Mouse (Mus musculus) myocyte (in vitro differentiated cells): Measurements from ENCODE around the gene Pip4p1. TPM values are rescaled to one million over a fixed set of nuclear protein-coding genes. Genes with fewer than 3 reads are reported as not detected.
"Not testable (repeated sequence)": the region's sequence is repeated elsewhere in the genome, so short reads cannot be mapped to it uniquely, and the experiment has no call there.

Experiments
- H3K27me3 ChIP-seq: one replicate; pipeline ENCODE4 v1.6.1; 2011; ENCODE audit not compliant: control insufficient read depth, insufficient read depth, insufficient read length
- H3K36me3 ChIP-seq: one replicate; pipeline ENCODE4 v1.6.1; 2011; ENCODE audit not compliant: control insufficient read depth, insufficient read depth
- H3K4me2 ChIP-seq: one replicate; pipeline ENCODE4 v1.6.1; 2011; ENCODE audit warnings: low read depth, control low read depth
- H3K4me3 ChIP-seq: one replicate; pipeline ENCODE4 v1.5.1; 2011; ENCODE audit warnings: mild to moderate bottlenecking, control low read depth, moderate library complexity
- H3K79me2 ChIP-seq: one replicate; pipeline ENCODE4 v1.6.1; 2011; ENCODE audit not compliant: control insufficient read depth, insufficient read depth
- H3ac ChIP-seq: one replicate; pipeline ENCODE4 v1.6.1; 2011; ENCODE audit not compliant: control insufficient read depth, insufficient read length
- CEBPB ChIP-seq: IDR thresholded peaks from 2 replicates; pipeline ENCODE4 v1.6.1; 2011; ENCODE audit warnings: mild to moderate bottlenecking, moderate library complexity; ENCODE audit not compliant: poor library complexity, insufficient read depth, severe bottlenecking
- E2F4 ChIP-seq: IDR thresholded peaks from one replicate; pipeline ENCODE4 v1.6.1; 2011; ENCODE audit warnings: mild to moderate bottlenecking, control low read depth, moderate library complexity; ENCODE audit not compliant: insufficient read depth
- MAX ChIP-seq: IDR thresholded peaks from one replicate; pipeline ENCODE4 v1.6.1; 2011; ENCODE audit warnings: low read depth, mild to moderate bottlenecking, control low read depth
- MYOD1 ChIP-seq, 3 experiments: IDR thresholded peaks; one replicate each; pipeline ENCODE4 v1.6.1; 2011; ENCODE audit warnings: control low read depth in 2 of 3, low read depth in 2 of 3, mild to moderate bottlenecking in 2 of 3, moderate library complexity in 1 of 3; ENCODE audit not compliant: insufficient read length in 2 of 3, control insufficient read depth in 1 of 3
- MYOG ChIP-seq, 3 experiments: IDR thresholded peaks; one replicate each; pipeline ENCODE4 v1.6.1; 2011; ENCODE audit warnings: control low read depth in 2 of 3, low read depth in 2 of 3, mild to moderate bottlenecking in 2 of 3; ENCODE audit not compliant: insufficient read length in 2 of 3, control insufficient read depth in 1 of 3, insufficient read depth in 1 of 3
- POLR2A ChIP-seq: IDR thresholded peaks from one replicate; pipeline ENCODE4 v1.6.1; 2011; ENCODE audit warnings: low read depth, mild to moderate bottlenecking, control low read depth, moderate library complexity; ENCODE audit not compliant: insufficient read length
- POLR2AphosphoS2 ChIP-seq: IDR thresholded peaks from one replicate; pipeline ENCODE4 v1.6.1; 2011; ENCODE audit warnings: low read depth, control low read depth; ENCODE audit not compliant: insufficient read length
- REST ChIP-seq: IDR thresholded peaks from one replicate; pipeline ENCODE4 v1.6.1; 2011; ENCODE audit warnings: mild to moderate bottlenecking, control low read depth, moderate library complexity; ENCODE audit not compliant: insufficient read depth, insufficient read length
- SRF ChIP-seq: IDR thresholded peaks from one replicate; pipeline ENCODE4 v1.6.1; 2011; ENCODE audit warnings: low read depth; ENCODE audit not compliant: control insufficient read depth, insufficient read length
- TCF12 ChIP-seq: IDR thresholded peaks from one replicate; pipeline ENCODE4 v1.6.1; 2011; ENCODE audit warnings: mild to moderate bottlenecking, control low read depth; ENCODE audit not compliant: poor library complexity, insufficient read depth, severe bottlenecking
- TCF3 ChIP-seq: IDR thresholded peaks from one replicate; pipeline ENCODE4 v1.6.1; 2011; ENCODE audit warnings: low read depth, control low read depth; ENCODE audit not compliant: insufficient read length
- USF1 ChIP-seq: IDR thresholded peaks from one replicate; pipeline ENCODE4 v1.6.1; 2011; ENCODE audit warnings: low read depth, mild to moderate bottlenecking, control low read depth, moderate library complexity
- polyA plus RNA-seq: library from polyadenylated mRNA; unstranded; fragments of >200 nt; fragmentation: generic; extraction: Trizol; gene quantifications from one replicate; pipeline ENCODE4 v1.2.1, GENCODE M21; 2012; ENCODE audit warnings: missing spikeins

Pip4p1 gene
- polyA plus RNA-seq, 1 experiment = 71.3 TPM

DNA sequence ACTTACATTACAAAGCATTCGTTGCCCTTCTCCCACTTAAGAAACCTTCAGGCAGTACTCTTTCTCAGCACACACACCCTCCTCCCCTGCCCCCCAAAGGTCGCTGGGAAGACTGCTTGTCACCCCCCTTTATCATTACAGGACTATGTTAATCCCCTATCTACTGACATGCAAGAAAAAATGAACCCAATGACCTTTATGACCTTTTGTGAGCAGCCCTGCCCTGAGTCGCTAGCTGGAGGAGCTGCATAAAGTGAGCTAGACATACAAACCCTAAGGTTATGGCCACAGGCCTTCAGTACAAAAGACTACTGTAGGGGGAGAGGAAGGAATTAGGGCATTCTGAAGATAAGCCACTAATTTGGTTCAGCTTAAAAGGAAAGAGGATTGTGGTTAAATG lies 19.3 kb downstream of the Pip4p1 start:
- Histone ChIP-seq H3K4me2 (no peak overlapping the region), H3K27me3 (no peaks in the 10 kb centered on the region), H3K79me2 (no peaks in the 10 kb centered on the region), H3K4me3 (no peak overlapping the region), H3ac (no peak overlapping the region), H3K36me3 (peaks cover 12% of the 10 kb centered on the region)
- TF ChIP-seq MAX (no peak), CEBPB (no peak), E2F4 (no peak), MYOD1 (IDR thresholded peaks at IDR 0.05; ENCODE audit: control insufficient read depth in 1 of 3, insufficient read length in 2 of 3, low read depth in 2 of 3) (no peak), TCF3 (no peak), USF1 (no peak), POLR2AphosphoS2 (no peak), POLR2A (no peak), MYOG (IDR thresholded peaks at IDR 0.05; ENCODE audit: control insufficient read depth in 1 of 3, insufficient read depth in 1 of 3, insufficient read length in 2 of 3, low read depth in 2 of 3) (no peak), REST (no peak), TCF12 (no peak), SRF (no peak)

DNA sequence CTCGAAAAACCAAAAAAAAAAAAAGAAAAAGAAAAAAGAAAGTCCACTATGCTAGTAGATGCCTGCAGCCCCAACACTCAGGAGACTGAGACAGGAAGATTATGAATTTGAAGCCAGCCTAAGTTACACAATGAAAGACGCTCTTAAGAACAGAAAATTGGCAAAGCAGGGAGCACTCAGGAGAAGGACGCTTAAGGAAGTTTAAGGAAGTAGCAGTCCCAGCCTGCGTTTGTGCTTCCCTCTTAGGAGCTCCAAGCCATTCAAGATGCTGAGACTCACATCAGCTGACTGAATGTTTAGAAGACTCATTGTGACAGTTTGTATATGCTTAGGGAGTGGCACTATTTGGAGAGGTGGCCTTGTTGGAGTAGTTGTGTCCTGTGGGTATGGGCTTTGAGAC lies 22.5 kb downstream of the Pip4p1 start:
- Histone ChIP-seq H3K27me3 (no peaks in the 10 kb centered on the region), H3K4me3 (no peak overlapping the region), H3ac (no peak overlapping the region), H3K79me2 (no peaks in the 10 kb centered on the region), H3K36me3 (no peaks in the 10 kb centered on the region), H3K4me2 (no peak overlapping the region)
- no peak for TF ChIP-seq MYOG (IDR thresholded peaks at IDR 0.05; ENCODE audit: control insufficient read depth in 1 of 3, insufficient read depth in 1 of 3, insufficient read length in 2 of 3, low read depth in 2 of 3)
- TF ChIP-seq POLR2AphosphoS2 = no peak
- TF ChIP-seq SRF = no peak
- TF ChIP-seq TCF12 = no peak
- TF ChIP-seq REST = no peak
- no peak for TF ChIP-seq USF1
- no peak for TF ChIP-seq MYOD1 (IDR thresholded peaks at IDR 0.05; ENCODE audit: control insufficient read depth in 1 of 3, insufficient read length in 2 of 3, low read depth in 2 of 3)
- no peak for TF ChIP-seq CEBPB
- no peak for TF ChIP-seq E2F4
- TF ChIP-seq MAX = no peak

DNA sequence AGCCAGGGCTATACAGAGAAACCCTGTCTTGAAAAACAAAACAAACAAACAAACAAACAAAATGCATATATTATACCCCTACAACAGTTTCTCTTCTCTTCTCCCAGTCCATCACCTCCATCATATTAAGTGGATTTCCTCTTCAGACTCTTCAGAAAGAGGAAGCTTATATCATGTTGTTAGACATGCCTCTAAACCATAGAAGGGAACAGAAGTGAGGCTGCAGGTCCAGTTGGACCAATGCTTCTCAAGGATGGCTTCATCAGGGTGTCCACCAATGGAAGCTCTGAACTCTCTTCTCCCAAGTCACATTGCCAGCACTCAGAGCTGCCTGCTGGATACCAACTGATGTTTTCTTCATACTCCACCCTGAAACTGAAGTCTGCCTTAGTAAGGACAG lies 25.3 kb downstream of the Pip4p1 start:
- H3K4me3 ChIP-seq, H3K27me3 ChIP-seq, H3K4me2 ChIP-seq, H3ac ChIP-seq, H3K36me3 ChIP-seq, H3K79me2 ChIP-seq: not testable (repeated sequence)

DNA sequence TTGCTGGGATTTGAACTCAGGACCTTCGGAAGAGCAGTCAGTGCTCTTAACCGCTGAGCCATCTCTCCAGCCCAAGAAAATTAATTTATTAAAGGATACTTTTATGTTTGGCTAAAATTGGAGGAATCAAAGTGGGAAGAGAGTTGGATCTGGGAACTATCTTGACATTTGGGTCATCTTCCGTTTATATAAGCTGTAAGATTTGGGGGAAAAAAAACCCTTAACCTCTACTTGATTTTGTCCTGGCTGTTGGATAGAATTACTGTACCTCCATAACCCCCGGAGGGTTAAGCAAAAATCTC lies 25.9 kb downstream of the Pip4p1 start:
- Histone ChIP-seq H3K4me3 (no peak overlapping the region), H3ac (no peak overlapping the region), H3K27me3 (no peaks in the 10 kb centered on the region), H3K79me2 (no peaks in the 10 kb centered on the region), H3K4me2 (no peak overlapping the region), H3K36me3 (no peaks in the 10 kb centered on the region)
- TF ChIP-seq POLR2AphosphoS2 (no peak), MAX (no peak), REST (no peak), USF1 (no peak), SRF (no peak), CEBPB (no peak), POLR2A (no peak), TCF3 (no peak), E2F4 (no peak), MYOG (IDR thresholded peaks at IDR 0.05; ENCODE audit: control insufficient read depth in 1 of 3, insufficient read depth in 1 of 3, insufficient read length in 2 of 3, low read depth in 2 of 3) (no peak), MYOD1 (IDR thresholded peaks at IDR 0.05; ENCODE audit: control insufficient read depth in 1 of 3, insufficient read length in 2 of 3, low read depth in 2 of 3) (no peak), TCF12 (no peak)

DNA sequence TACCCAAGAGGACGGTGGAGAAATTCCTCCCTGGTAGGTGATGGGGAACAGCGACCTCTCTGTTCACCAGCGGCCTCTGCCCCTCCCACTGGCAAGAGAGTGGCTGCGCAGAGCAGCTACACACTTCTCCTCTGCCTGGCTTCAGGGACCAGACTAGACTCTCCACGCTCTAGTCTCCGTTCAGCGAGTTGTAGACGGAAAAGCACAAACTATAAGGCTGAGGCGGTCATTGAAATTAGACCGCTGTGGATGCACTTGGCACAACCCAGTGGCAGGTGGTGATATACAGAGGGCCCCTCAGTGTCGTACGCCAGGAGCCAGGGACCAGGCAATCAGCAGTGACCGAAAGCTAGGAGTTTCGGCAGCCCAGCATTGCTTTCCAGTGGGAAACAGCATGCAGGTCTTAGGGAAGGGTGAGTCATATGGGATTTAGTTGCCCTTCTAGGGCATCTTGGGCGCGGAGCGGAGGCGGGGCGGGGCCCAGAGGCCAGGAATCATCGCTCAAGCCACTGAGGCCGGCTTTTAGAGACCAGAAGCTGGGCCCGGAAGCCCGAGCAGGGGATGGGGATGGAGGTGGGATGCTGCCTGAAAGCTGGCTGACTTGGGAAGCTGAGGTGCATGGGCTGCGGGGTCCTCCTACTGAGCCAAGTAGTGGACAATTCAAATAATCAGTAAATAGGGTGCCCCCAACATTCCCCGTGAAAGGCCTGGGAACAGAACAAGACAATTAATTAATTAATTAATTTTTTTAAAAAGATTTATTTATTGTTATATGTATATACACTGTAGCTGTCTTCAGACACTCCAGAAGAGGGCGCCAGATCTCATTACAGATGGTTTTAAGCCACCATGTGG lies 26.5 kb downstream of the Pip4p1 start:
- Histone ChIP-seq H3K27me3 (no peaks in the 10 kb centered on the region), H3ac (no peak overlapping the region), H3K4me2 (no peak overlapping the region), H3K36me3 (no peaks in the 10 kb centered on the region), H3K4me3 (no peak overlapping the region), H3K79me2 (no peaks in the 10 kb centered on the region)
- TF ChIP-seq TCF12 (no peak), USF1 (no peak), POLR2A (no peak), MYOG (IDR thresholded peaks at IDR 0.05; ENCODE audit: control insufficient read depth in 1 of 3, insufficient read depth in 1 of 3, insufficient read length in 2 of 3, low read depth in 2 of 3) (no peak), REST (no peak), CEBPB (no peak), TCF3 (no peak), MYOD1 (IDR thresholded peaks at IDR 0.05; ENCODE audit: control insufficient read depth in 1 of 3, insufficient read length in 2 of 3, low read depth in 2 of 3) (no peak), POLR2AphosphoS2 (no peak)

DNA sequence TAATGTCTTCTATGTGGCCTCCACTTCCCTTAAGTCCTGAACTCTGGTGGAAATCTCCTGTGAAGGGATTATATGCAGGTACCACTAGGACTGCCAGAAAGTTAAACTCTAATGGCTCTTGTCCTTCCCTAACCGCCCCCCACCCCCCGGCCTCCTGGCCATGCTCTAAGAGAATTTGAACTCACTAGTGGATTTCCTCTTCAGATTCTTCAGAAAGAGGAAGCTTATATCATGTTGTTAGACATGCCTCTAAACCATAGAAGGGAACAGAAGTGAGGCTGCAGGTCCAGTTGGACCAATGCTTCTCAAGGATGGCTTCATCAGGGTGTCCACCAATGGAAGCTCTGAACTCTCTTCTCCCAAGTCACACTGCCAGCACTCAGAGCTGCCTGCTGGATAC lies 32.7 kb downstream of the Pip4p1 start:
- H3K27me3 ChIP-seq, H3K79me2 ChIP-seq, H3K4me3 ChIP-seq, H3K36me3 ChIP-seq, H3ac ChIP-seq: not testable (repeated sequence)
- H3K4me2 ChIP-seq = peak overlapping the region; percentile 90
